Mouse (Mus musculus) liver, postnatal 0 days (tissue): ENCODE results near the gene Psmb3.

ENCODE experiments used
- CTCF ChIP-seq: sonication (generic); IDR thresholded peaks from 2 replicates; pipeline ENCODE4 v1.5.1; 2016; ENCODE audit warnings: antibody characterized with exemption, low read depth
- EP300 ChIP-seq: IDR thresholded peaks from 2 replicates; pipeline ENCODE4 v1.6.1; 2016; ENCODE audit warnings: antibody characterized with exemption, low read depth, mild to moderate bottlenecking

GRCm38 (mm10) chr11:97742157-97742556, 39.0 kb downstream of the Psmb3 start:
- TF ChIP-seq CTCF (no peak), EP300 (no peak)
